In genomic region chr6:112899276-112899675, GRCm38 (mm10) we compare ENCODE assay signal across 16 mouse cellular contexts. TPM values are rescaled to one million over a fixed set of nuclear protein-coding genes. Genes with fewer than 3 reads are reported as not detected.
DNase-seq lines count a peak whose midpoint lies in the region; ATAC-seq and TF ChIP-seq lines count a peak whose summit lies in the region.
"Had no signal": no experiment of that assay in that cellular context is flagged by ENCODE, and none has a peak within 500 bp of the region (broad histone marks: within the 10 kb centered on the region; RNA-seq: fewer than 3 reads in every experiment).

No protein-coding gene starts in this region.

- no peaks in the 10 kb centered on the region for H3K27me3 ChIP-seq in neural tube, embryonic 11.5 days (ENCODE audit: control insufficient read depth, insufficient read depth, low read length)
- H3K27me3 ChIP-seq in neural tube, embryonic 15.5 days (replicated peaks), result no peaks in the 10 kb centered on the region
- no peaks in the 10 kb centered on the region for H3K27me3 ChIP-seq in forebrain, postnatal 0 days (ENCODE audit: insufficient read depth, low read length)
- no peaks in the 10 kb centered on the region for H3K27me3 ChIP-seq in midbrain, embryonic 10.5 days (ENCODE audit: low read depth, poor library complexity, severe bottlenecking)
- H3K27me3 ChIP-seq in neural tube, embryonic 13.5 days, result no peaks in the 10 kb centered on the region
- peaks cover 13% of the 10 kb centered on the region for H3K27me3 ChIP-seq in heart, embryonic 11.5 days (ENCODE audit: control insufficient read depth, insufficient read depth, low read length)
- peaks cover 41% of the 10 kb centered on the region for H3K27me3 ChIP-seq in heart, embryonic 12.5 days (replicated peaks)
- H3K27me3 ChIP-seq: heart, embryonic 15.5 days; liver, embryonic 12.5 days; lung, embryonic 15.5 days had no signal

- peaks cover 63% of the 10 kb centered on the region for H3K4me1 ChIP-seq in neural tube, embryonic 11.5 days (ENCODE audit: control insufficient read depth, insufficient read depth, low read length)
- peaks cover 75% of the 10 kb centered on the region for H3K4me1 ChIP-seq in neural tube, embryonic 15.5 days
- H3K4me1 ChIP-seq in forebrain, postnatal 0 days (ENCODE audit: insufficient read depth), result peaks cover 28% of the 10 kb centered on the region
- H3K4me1 ChIP-seq in midbrain, embryonic 10.5 days, result peaks cover 94% of the 10 kb centered on the region
- peaks cover 91% of the 10 kb centered on the region for H3K4me1 ChIP-seq in neural tube, embryonic 13.5 days (replicated peaks)
- peaks cover 19% of the 10 kb centered on the region for H3K4me1 ChIP-seq in heart, embryonic 11.5 days (ENCODE audit: control insufficient read depth, insufficient read depth, low read length)
- H3K4me1 ChIP-seq in heart, embryonic 12.5 days (replicated peaks), result peaks cover 25% of the 10 kb centered on the region

- H3K27ac ChIP-seq in neural tube, embryonic 11.5 days (ENCODE audit: low read depth, low read length), result peak overlapping the region; percentile 89
- no peak overlapping the region for H3K27ac ChIP-seq in neural tube, embryonic 15.5 days (replicated peaks)
- H3K27ac ChIP-seq in forebrain, postnatal 0 days (ENCODE audit: low read depth, low read length), result peak overlapping the region; percentile 35; the same call in 1 of the 2 replicates
- H3K27ac ChIP-seq in midbrain, embryonic 10.5 days (replicated peaks), result peak overlapping the region; percentile 87
- H3K27ac ChIP-seq in neural tube, embryonic 13.5 days (replicated peaks), result peak overlapping the region; percentile 80
- no peak overlapping the region for H3K27ac ChIP-seq in heart, embryonic 11.5 days (ENCODE audit: low read depth, low read length)
- H3K27ac ChIP-seq in heart, embryonic 12.5 days (ENCODE audit: poor library complexity, severe bottlenecking), result no peak overlapping the region
- H3K27ac ChIP-seq: heart, embryonic 15.5 days; limb, embryonic 10.5 days; liver, embryonic 12.5 days; lung, embryonic 15.5 days had no signal

- 84% methylated on average over 5 of the region's 5 CpGs for WGBS in neural tube, embryonic 11.5 days
- WGBS in neural tube, embryonic 15.5 days, result 72% methylated on average over 5 of the region's 5 CpGs
- 72% methylated on average over 5 of the region's 5 CpGs for WGBS in forebrain, postnatal 0 days
- WGBS in midbrain, embryonic 10.5 days, result 61% methylated on average over 5 of the region's 5 CpGs
- WGBS in neural tube, embryonic 13.5 days, result 75% methylated on average over 5 of the region's 5 CpGs
- WGBS in heart, embryonic 11.5 days (ENCODE audit: insufficient replicate concordance), result 86% methylated on average over 5 of the region's 5 CpGs
- 87% methylated on average over 5 of the region's 5 CpGs for WGBS in heart, embryonic 12.5 days

- DNase-seq in neural tube, embryonic 11.5 days (ENCODE audit: low spot score), result no peak
- no peak for DNase-seq in forebrain, postnatal 0 days
- DNase-seq in midbrain, embryonic 10.5 days (ENCODE audit: low spot score), result no peak
- DNase-seq in embryo, embryonic 11 days, result no peak
- DNase-seq: kidney, adult 9 months; kidney, postnatal 4 days; thymus, adult 18-20 months had no signal

- H3K9me3 ChIP-seq in neural tube, embryonic 11.5 days (ENCODE audit: control insufficient read depth, low read length), result no peaks in the 10 kb centered on the region
- H3K9me3 ChIP-seq in neural tube, embryonic 15.5 days (replicated peaks), result no peaks in the 10 kb centered on the region
- H3K9me3 ChIP-seq in forebrain, postnatal 0 days (ENCODE audit: low read length), result no peaks in the 10 kb centered on the region
- no peaks in the 10 kb centered on the region for H3K9me3 ChIP-seq in midbrain, embryonic 10.5 days (replicated peaks)
- H3K9me3 ChIP-seq in neural tube, embryonic 13.5 days, result no peaks in the 10 kb centered on the region
- H3K9me3 ChIP-seq in heart, embryonic 11.5 days (replicated peaks; ENCODE audit: control insufficient read depth, low read length), result no peaks in the 10 kb centered on the region
- no peaks in the 10 kb centered on the region for H3K9me3 ChIP-seq in heart, embryonic 12.5 days (replicated peaks)
- H3K9me3 ChIP-seq: heart, embryonic 15.5 days; limb, embryonic 10.5 days; liver, embryonic 12.5 days; lung, embryonic 15.5 days had no signal

- H3K36me3 ChIP-seq in neural tube, embryonic 11.5 days (ENCODE audit: control insufficient read depth, insufficient read depth, low read length), result no peaks in the 10 kb centered on the region
- no peaks in the 10 kb centered on the region for H3K36me3 ChIP-seq in neural tube, embryonic 15.5 days
- no peaks in the 10 kb centered on the region for H3K36me3 ChIP-seq in forebrain, postnatal 0 days (ENCODE audit: insufficient read depth)
- peaks cover 11% of the 10 kb centered on the region for H3K36me3 ChIP-seq in midbrain, embryonic 10.5 days
- no peaks in the 10 kb centered on the region for H3K36me3 ChIP-seq in neural tube, embryonic 13.5 days
- no peaks in the 10 kb centered on the region for H3K36me3 ChIP-seq in heart, embryonic 11.5 days (ENCODE audit: control insufficient read depth, insufficient read depth, low read length)
- no peaks in the 10 kb centered on the region for H3K36me3 ChIP-seq in heart, embryonic 12.5 days
- H3K36me3 ChIP-seq: heart, embryonic 15.5 days; limb, embryonic 10.5 days; liver, embryonic 12.5 days; lung, embryonic 15.5 days had no signal

- peak overlapping the region; percentile 25 for H3K4me2 ChIP-seq in neural tube, embryonic 11.5 days (ENCODE audit: low read depth)
- H3K4me2 ChIP-seq in neural tube, embryonic 15.5 days, result no peak overlapping the region
- H3K4me2 ChIP-seq in forebrain, postnatal 0 days (ENCODE audit: low read depth), result no peak overlapping the region
- H3K4me2 ChIP-seq in neural tube, embryonic 13.5 days, result no peak overlapping the region
- no peak overlapping the region for H3K4me2 ChIP-seq in heart, embryonic 11.5 days
- H3K4me2 ChIP-seq in heart, embryonic 12.5 days, result no peak overlapping the region
- H3K4me2 ChIP-seq: heart, embryonic 15.5 days; liver, embryonic 12.5 days; lung, embryonic 15.5 days had no signal

- no peak for TF ChIP-seq CTCF in forebrain, postnatal 0 days (IDR thresholded peaks at IDR 0.05; ENCODE audit: low read depth)

- no peak overlapping the region for H3K9ac ChIP-seq in neural tube, embryonic 11.5 days (ENCODE audit: low read length)
- H3K9ac ChIP-seq in neural tube, embryonic 15.5 days (replicated peaks), result no peak overlapping the region
- H3K9ac ChIP-seq in forebrain, postnatal 0 days, result no peak overlapping the region
- H3K9ac ChIP-seq in neural tube, embryonic 13.5 days, result no peak overlapping the region
- no peak overlapping the region for H3K9ac ChIP-seq in heart, embryonic 11.5 days (ENCODE audit: low read depth, low read length)
- H3K9ac ChIP-seq in heart, embryonic 12.5 days, result no peak overlapping the region
- H3K9ac ChIP-seq: heart, embryonic 15.5 days; liver, embryonic 12.5 days; lung, embryonic 15.5 days had no signal

- ATAC-seq in neural tube, embryonic 11.5 days (ENCODE audit: insufficient read depth, low FRiP score, low TSS enrichment), result no peak
- no peak for ATAC-seq in neural tube, embryonic 15.5 days (ENCODE audit: low FRiP score)
- ATAC-seq in forebrain, postnatal 0 days, result no peak
- ATAC-seq in neural tube, embryonic 13.5 days (ENCODE audit: low read depth), result no peak
- no peak for ATAC-seq in heart, embryonic 11.5 days (replicated peaks; ENCODE audit: insufficient number of reproducible peaks, low FRiP score, low TSS enrichment)
- ATAC-seq in heart, embryonic 12.5 days (ENCODE audit: insufficient number of reproducible peaks, low FRiP score), result no peak
- ATAC-seq: activated CD4-positive, CD25-positive, alpha-beta regulatory T cell, adult 4 months; liver, embryonic 12.5 days had no signal

- no peak overlapping the region for H3K4me3 ChIP-seq in neural tube, embryonic 11.5 days (ENCODE audit: low read depth, low read length)
- H3K4me3 ChIP-seq in neural tube, embryonic 15.5 days (replicated peaks), result no peak overlapping the region
- H3K4me3 ChIP-seq in forebrain, postnatal 0 days (ENCODE audit: low read depth, low read length), result no peak overlapping the region
- H3K4me3 ChIP-seq in midbrain, embryonic 10.5 days, result peak overlapping the region; percentile 44
- H3K4me3 ChIP-seq in neural tube, embryonic 13.5 days, result no peak overlapping the region
- no peak overlapping the region for H3K4me3 ChIP-seq in heart, embryonic 11.5 days (ENCODE audit: low read depth, low read length)
- H3K4me3 ChIP-seq in heart, embryonic 12.5 days, result no peak overlapping the region
- H3K4me3 ChIP-seq: heart, embryonic 15.5 days; limb, embryonic 10.5 days; liver, embryonic 12.5 days; lung, embryonic 15.5 days had no signal

RNA-seq across cellular contexts. Expression of gene Srgap3, which starts 47.8 kb away (rescaled TPM):
- polyA plus RNA-seq in neural tube, embryonic 11.5 days (2014; fragmentation: Nextera tagmentation; extraction: Ambion mirVana), result 37.4 and 42.0 TPM in 2 replicates
- polyA plus RNA-seq in neural tube, embryonic 15.5 days (2015; fragmentation: Nextera tagmentation; extraction: Ambion mirVana), result 24.1 and 26.3 TPM in 2 replicates
- total RNA-seq in forebrain, postnatal 0 days (2014; rRNA removed), result 39.4 and 56.7 TPM in 2 replicates
- polyA plus RNA-seq in forebrain, postnatal 0 days (2015; fragmentation: Nextera tagmentation; extraction: Ambion mirVana), result 13.2 and 21.2 TPM in 2 replicates
- 30.9 and 44.7 TPM in 2 replicates for polyA plus RNA-seq in midbrain, embryonic 10.5 days (2016; fragmentation: Nextera tagmentation; extraction: Ambion mirVana)
- polyA plus RNA-seq in neural tube, embryonic 13.5 days (2015; fragmentation: Nextera tagmentation; extraction: Ambion mirVana), result 29.2 and 30.8 TPM in 2 replicates
- polyA plus RNA-seq in heart, embryonic 11.5 days (2014; fragmentation: Nextera tagmentation; extraction: Ambion mirVana), result 0.77 and 1.2 TPM in 2 replicates
- 0.63 and 1.2 TPM in 2 replicates for polyA plus RNA-seq in heart, embryonic 12.5 days (2016; fragmentation: Nextera tagmentation; extraction: Ambion mirVana)

Comparison
In these comparisons a context has a peak if more than half of its experiments do, and no peak if none do; other contexts are left out.
1. H3K27ac ChIP-seq: peak in neural tube, embryonic 11.5 days (single experiment), forebrain, postnatal 0 days (single experiment), midbrain, embryonic 10.5 days (single experiment) and neural tube, embryonic 13.5 days (single experiment); none in neural tube, embryonic 15.5 days (single experiment), heart, embryonic 11.5 days (single experiment) and heart, embryonic 12.5 days (single experiment).